Mouse (Mus musculus): ENCODE results near the gene Mylk. TPM values are rescaled to one million over a fixed set of nuclear protein-coding genes. Genes with fewer than 3 reads are reported as not detected.

Gene Mylk
- total RNA-seq, 4 experiments from 2014 or later, result 39.3 to 53.2 (median 44.5) TPM

GRCm38 (mm10) chr16:34902761-34903160, 157.8 kb downstream of the Mylk start:
- no peak for DNase-seq

- no peak for DNase-seq
Observed at GRCm38 (mm10) chr16:34904876-34905275, 159.9 kb downstream of the Mylk start.

- no peak for DNase-seq
Observed at GRCm38 (mm10) chr16:34909437-34909836, 164.4 kb downstream of the Mylk start.

DNA sequence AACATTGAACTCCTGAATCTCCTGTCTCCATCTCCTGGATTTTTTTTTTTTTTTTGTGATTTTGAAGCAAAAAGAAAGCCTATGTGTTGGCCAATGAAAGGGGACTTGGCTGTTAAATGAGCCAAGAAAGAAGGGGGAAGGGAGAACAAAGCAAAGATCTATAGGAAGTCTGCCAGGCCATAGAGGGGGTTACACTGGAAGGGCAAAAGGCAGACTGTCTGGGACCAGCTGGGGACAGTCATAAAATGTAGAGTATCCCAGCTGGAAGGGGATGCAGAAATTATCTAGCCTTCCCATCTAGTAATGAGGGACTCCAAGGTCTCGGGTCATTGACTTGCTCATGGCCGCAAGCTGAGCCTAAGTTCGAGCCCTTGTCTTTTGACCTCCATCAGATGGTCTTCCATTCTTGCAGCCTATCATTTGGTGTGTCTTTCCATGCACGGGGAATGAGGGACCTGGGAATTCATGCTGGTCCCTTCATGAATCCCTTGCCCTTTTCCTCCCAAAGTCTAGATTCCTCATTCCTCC, 172.4 kb downstream of the Mylk start:
- DNase-seq, result no peak

GRCm38 (mm10) chr16:34920182-34920581, 175.2 kb downstream of the Mylk start:
- DNase-seq, result no peak

DNA sequence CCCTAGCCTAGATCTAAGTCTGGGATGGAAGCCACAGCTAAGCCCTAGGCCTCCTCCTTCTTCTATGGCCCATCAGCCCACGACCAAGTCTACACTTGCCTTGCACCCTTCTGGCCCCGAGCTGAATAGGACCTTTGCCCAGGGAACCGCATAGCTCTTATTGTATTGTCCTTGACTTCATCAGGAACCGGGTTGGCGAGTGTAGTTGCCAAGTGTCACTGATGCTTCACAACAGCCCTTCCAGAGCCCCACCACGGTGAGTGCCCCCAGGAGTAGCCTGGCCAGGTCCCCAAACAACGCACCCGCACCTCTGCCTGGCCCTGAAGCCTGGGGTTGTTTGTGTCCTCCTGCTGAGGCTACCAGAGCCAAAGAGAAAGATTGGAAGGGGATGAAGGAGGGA, 175.9 kb downstream of the Mylk start:
- DNase-seq, result no peak

GRCm38 (mm10) chr16:34921319-34921718, 176.3 kb downstream of the Mylk start:
- DNase-seq, result no peak

- DNase-seq, result no peak
Observed at GRCm38 (mm10) chr16:34923630-34924029, 178.6 kb downstream of the Mylk start.

DNA sequence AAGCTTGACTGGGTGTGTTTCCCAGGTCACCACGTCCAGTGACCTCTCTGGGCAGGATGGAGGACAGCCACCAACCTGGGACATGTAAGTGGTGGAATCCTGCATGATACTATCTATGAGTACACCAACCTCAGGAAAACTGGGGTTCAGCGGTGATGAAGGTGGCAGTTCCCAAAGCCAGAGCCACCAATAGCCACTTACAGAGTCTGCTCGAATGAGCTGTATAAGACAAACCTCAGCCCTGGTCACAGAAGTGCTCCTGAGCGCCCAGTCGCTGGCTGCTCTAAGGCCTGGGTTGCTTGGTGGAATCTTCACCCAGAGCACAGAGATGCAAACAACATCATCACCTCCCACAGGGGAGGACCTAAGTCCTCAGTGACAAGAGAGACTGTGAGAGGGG, 179.3 kb downstream of the Mylk start:
- no peak for DNase-seq

DNA sequence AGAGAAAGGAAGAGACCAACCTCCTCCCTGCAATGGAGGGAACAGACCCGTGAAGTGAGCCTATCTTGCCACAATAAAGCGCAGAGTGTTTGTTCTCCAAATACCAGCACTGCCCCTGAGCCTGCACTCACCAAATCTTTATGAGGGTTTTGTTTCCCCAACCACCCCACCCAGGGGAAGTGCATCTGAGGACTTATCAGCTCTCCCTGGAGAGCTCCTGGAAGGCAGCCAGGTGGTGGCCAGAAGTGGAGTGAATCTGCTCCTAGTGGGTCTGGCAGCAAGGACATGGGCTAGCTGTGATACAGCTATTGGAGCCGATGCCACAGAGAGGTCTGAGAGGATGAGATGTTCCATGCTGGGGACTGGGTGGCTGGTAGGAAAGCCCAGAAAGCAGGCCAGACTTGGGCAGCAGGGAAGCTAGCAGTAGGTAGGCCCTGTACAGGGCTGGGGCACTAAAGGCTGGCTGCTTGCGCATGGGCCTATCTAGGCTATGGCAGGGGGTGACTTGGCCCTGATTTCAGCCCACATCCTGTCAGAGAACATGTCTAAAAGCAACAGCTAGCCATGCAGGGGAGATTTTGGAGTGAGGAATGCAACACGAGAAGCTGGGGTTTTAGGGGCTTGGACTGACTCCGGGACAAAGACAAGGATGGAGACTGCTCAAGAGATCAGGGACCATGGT, 180.1 kb downstream of the Mylk start:
- peak; percentile 83 for DNase-seq

GRCm38 (mm10) chr16:34926531-34927435, 181.8 kb downstream of the Mylk start:
- peak; percentile 74 for DNase-seq

GRCm38 (mm10) chr16:34929686-34930085, 184.7 kb downstream of the Mylk start:
- DNase-seq, result no peak

DNA sequence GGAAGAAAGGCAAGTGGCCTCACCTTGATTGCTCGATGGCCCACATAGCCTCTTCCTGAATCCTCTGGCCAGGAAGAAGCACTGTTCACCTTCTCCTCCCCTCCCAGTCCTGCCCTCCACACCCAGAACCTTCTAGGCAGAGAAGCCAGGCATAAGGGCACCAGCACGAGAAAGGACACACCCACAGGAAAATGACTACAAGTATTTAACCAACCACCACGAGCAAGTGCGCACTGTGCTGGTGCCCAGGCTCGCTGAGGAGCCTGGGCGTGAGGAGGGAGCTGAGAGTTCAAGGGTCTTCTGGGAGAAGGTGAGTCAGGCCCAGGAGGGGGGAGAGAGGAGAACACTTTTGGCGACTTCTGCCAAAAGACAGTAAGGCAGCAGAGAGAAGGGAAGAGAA, 185.1 kb downstream of the Mylk start:
- no peak for DNase-seq

DNA sequence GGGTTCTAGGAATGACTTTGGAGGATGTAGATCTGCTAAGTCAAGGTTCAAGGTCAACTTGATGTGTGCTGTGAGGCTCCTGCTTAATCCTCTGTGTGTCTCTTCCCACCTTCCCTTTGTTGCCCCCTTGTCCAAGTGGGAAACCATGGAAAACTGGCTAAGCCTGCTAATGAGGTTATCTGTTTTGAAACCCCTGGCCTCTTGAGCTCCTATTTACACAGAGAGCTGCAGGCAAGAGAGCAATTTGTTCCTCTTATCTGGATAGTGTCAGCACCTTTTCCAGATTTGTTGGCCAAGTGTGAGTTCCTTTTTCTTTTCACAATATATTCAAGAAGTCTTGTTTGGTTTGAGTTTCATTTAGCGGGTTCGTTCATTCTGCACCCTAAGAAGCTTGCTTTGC, 186.3 kb downstream of the Mylk start:
- no peak for DNase-seq

DNA sequence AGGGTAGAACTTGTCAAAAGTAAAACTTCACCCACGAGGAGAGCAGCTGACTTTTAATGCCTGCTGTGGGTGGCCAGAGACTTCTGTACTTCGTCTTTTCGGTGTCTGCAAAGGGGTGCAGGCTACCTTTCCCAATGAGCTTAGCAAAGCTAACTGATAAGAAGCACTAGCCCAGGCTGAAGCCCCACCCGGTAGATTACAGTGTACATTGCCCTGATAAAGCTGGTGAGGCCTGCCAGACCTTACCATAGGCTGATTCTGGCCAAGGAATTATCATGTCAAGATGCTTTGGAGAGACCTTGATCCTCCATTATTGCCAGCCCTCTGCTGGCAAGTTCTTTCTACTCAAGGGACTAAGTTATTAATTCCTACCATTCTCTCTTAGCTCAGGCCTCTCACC, 188.2 kb downstream of the Mylk start:
- DNase-seq, result no peak

- DNase-seq, result no peak
Observed at GRCm38 (mm10) chr16:34934486-34934885, 189.5 kb downstream of the Mylk start.

- no peak for DNase-seq
Observed at GRCm38 (mm10) chr16:34935514-34936338, 190.7 kb downstream of the Mylk start.

- no peak for DNase-seq
Observed at GRCm38 (mm10) chr16:34936339-34936810, 191.4 kb downstream of the Mylk start.

DNA sequence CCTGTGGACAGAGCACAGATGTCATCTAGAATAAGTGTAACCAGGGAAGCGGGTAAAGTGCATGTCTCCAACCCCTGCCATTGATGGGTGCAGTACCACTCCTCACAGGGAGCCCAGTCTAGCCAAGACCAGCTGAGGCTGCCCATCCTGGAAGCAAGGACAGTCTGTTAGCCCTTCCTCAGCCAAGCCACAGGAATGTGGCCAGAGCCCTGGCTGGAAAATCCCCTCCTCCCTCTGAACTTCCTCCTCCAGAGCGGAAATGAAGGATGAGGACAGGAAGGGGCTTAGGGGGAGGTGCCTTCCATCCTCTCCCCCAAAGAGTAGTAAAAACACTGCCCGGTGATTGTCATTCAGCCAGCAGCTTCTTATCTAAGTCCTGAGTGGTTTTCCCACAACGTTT, 192.6 kb downstream of the Mylk start:
- no peak for DNase-seq

DNA sequence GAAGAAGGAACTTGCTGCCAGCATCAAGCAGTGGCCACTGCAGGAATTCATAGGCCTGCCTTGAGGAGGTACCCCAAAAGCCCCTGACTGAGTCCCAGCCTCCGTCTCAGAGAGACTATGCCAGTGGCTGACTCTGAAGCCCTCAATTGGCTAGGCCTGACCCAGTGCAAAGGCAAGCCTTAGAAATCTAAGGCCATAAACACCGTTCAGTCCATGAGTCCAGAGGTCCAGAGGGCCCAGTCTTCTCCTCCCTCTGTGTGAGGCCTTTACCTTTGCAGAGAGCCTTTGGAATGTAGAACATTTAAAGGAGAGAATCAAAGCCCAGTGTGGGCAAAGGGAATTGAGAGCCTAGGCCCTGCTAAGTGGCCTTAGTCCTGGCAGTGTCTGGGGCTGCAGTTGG, 193.2 kb downstream of the Mylk start:
- no peak for DNase-seq

GRCm38 (mm10) chr16:34939951-34940350, 194.9 kb downstream of the Mylk start:
- DNase-seq, result no peak

DNA sequence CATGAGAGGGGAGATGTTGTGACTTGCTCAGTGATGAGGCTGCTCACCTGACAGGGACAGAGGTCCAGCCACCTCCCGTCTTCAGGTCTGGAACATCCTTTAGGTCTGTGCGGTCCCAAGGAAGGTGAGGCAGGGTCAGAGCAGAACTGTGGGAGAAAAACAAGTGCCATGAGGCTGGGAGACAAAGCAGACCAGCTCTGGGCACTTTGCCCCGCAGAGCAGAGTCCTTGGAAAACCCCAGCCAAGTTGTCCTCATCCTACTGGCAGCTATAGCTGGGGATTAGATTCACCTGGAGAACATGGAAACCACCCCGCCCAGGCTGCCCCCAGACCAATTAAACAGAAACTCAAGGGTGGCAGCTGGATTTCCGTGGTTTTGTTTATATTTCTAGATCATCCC, 195.4 kb downstream of the Mylk start:
- DNase-seq, result no peak

DNA sequence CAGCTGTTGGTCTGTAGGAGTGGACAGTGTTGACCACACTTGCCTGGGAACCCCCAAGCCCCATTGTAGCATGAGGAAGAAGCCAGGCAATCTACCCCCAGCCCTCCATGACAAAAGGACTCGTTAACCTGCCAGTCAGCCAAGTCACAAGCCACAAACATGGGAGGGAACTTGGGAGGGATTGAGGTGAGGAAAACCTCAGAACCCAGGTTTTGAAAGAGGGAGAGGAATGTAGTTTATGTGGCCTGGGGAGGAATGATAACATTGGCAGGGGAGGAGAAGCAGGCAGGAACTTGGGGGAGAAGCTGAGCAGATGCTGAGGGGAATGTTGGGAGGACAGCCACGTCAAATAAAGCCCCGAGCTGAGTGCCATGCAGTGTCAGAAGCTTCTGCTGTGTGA, 196.9 kb downstream of the Mylk start:
- no peak for DNase-seq
